Mouse (Mus musculus) hindbrain, embryonic 15.5 days (tissue): ENCODE measurements at regions not wholly inside any gene's neighbourhood (a gene's known extent, or its start where the extent isn't known, plus 50 kb on each side); places are given as distances from the start of the nearest gene placed in this dataset.
A peak's percentile ranks its signal among the peaks of the same experiment; 100 is the strongest.

Experiments
- ATAC-seq: fragments of 200-750 bp; cut with Nextera tagmentation; 2 replicates; pipeline ENCODE4 v1.8.0; 2017; ENCODE audit warnings: low read depth, moderate number of reproducible peaks, moderate TSS enrichment; ENCODE audit not compliant: low FRiP score
- H3K27ac ChIP-seq: fragments of 300-500 bp; sonication (generic); replicated peaks from 2 replicates; pipeline ENCODE4 v1.5.1; 2015; ENCODE audit warnings: mild to moderate bottlenecking, inconsistent platforms
- H3K27me3 ChIP-seq: fragments of 300-500 bp; sonication (generic); 2 replicates; pipeline ENCODE4 v1.6.1; 2015; ENCODE audit warnings: control low read depth, inconsistent platforms
- H3K36me3 ChIP-seq: fragments of 300-500 bp; sonication (generic); 2 replicates; pipeline ENCODE4 v1.6.1; 2015; ENCODE audit warnings: control low read depth, inconsistent platforms
- H3K4me1 ChIP-seq: fragments of 300-500 bp; sonication (generic); replicated peaks from 2 replicates; pipeline ENCODE4 v1.6.1; 2015; ENCODE audit warnings: control low read depth, inconsistent platforms
- H3K4me2 ChIP-seq: fragments of 300-500 bp; sonication (generic); 2 replicates; pipeline ENCODE4 v1.6.1; 2015; ENCODE audit warnings: moderate library complexity, mild to moderate bottlenecking, inconsistent platforms
- H3K4me3 ChIP-seq: fragments of 300-500 bp; sonication (generic); 2 replicates; pipeline ENCODE4 v1.5.1; 2015; ENCODE audit warnings: mild to moderate bottlenecking, inconsistent platforms
- H3K9ac ChIP-seq: fragments of 300-500 bp; sonication (generic); 2 replicates; pipeline ENCODE4 v1.6.1; 2015; ENCODE audit warnings: inconsistent platforms
- H3K9me3 ChIP-seq: fragments of 300-500 bp; sonication (generic); 2 replicates; pipeline ENCODE4 v1.6.1; 2016; ENCODE audit warnings: control low read depth, inconsistent platforms
- WGBS: fragments of 180-500 bp; shearing (Covaris S2); methylation state at CpG from one replicate; pipeline ENCODE4 v1.1.7; 2015; 5-methylcytosine and 5-hydroxymethylcytosine counted together

GRCm38 (mm10) chr12:92073209-92073608, 224.3 kb upstream of the Sel1l start:
- Histone ChIP-seq H3K9me3 (no peaks in the 10 kb centered on the region), H3K27ac (no peak overlapping the region), H3K4me1 (no peaks in the 10 kb centered on the region), H3K4me3 (no peak overlapping the region), H3K36me3 (no peaks in the 10 kb centered on the region), H3K4me2 (no peak overlapping the region), H3K27me3 (no peaks in the 10 kb centered on the region), H3K9ac (no peak overlapping the region)
- WGBS = 84% methylated on average over 10 of the region's 10 CpGs
- no peak for ATAC-seq

GRCm38 (mm10) chr12:92062731-92063130, 213.8 kb upstream of the Sel1l start:
- no peaks in the 10 kb centered on the region for H3K36me3 ChIP-seq
- 87% methylated on average over 4 of the region's 4 CpGs for WGBS
- H3K4me2 ChIP-seq = no peak overlapping the region
- no peak overlapping the region for H3K4me3 ChIP-seq
- H3K27me3 ChIP-seq = no peaks in the 10 kb centered on the region
- H3K9ac ChIP-seq = no peak overlapping the region
- peaks cover 5% of the 10 kb centered on the region; the same call in 1 of the 2 replicates for H3K9me3 ChIP-seq
- H3K27ac ChIP-seq = no peak overlapping the region
- no peak for ATAC-seq
- no peaks in the 10 kb centered on the region for H3K4me1 ChIP-seq

GRCm38 (mm10) chr12:92040481-92040880, 191.5 kb upstream of the Sel1l start:
- no peak for ATAC-seq
- Histone ChIP-seq H3K4me3 (no peak overlapping the region), H3K27ac (no peak overlapping the region), H3K9me3 (no peaks in the 10 kb centered on the region), H3K27me3 (no peaks in the 10 kb centered on the region), H3K9ac (no peak overlapping the region), H3K4me2 (no peak overlapping the region), H3K4me1 (no peaks in the 10 kb centered on the region), H3K36me3 (no peaks in the 10 kb centered on the region)
- WGBS = 88% methylated on average over 1 of the region's 1 CpGs

- H3K4me1 ChIP-seq = no peaks in the 10 kb centered on the region
- no peak for ATAC-seq
- no peak overlapping the region for H3K27ac ChIP-seq
- no peak overlapping the region for H3K9ac ChIP-seq
- no peak overlapping the region for H3K4me3 ChIP-seq
- H3K27me3 ChIP-seq = no peaks in the 10 kb centered on the region
- no peaks in the 10 kb centered on the region for H3K9me3 ChIP-seq
- WGBS = 77% methylated on average over 2 of the region's 2 CpGs
- H3K36me3 ChIP-seq = no peaks in the 10 kb centered on the region
- no peak overlapping the region for H3K4me2 ChIP-seq
Observed at GRCm38 (mm10) chr12:92029192-92029591, 180.2 kb upstream of the Sel1l start.

- Histone ChIP-seq H3K9me3 (no peaks in the 10 kb centered on the region), H3K4me3 (no peak overlapping the region), H3K4me1 (no peaks in the 10 kb centered on the region), H3K27ac (no peak overlapping the region), H3K36me3 (no peaks in the 10 kb centered on the region), H3K4me2 (no peak overlapping the region), H3K9ac (no peak overlapping the region), H3K27me3 (no peaks in the 10 kb centered on the region)
- WGBS = 97% methylated on average over 7 of the region's 7 CpGs
- ATAC-seq = no peak
Observed at GRCm38 (mm10) chr12:92028354-92028753, 179.4 kb upstream of the Sel1l start.

GRCm38 (mm10) chr12:92024461-92025218, 175.7 kb upstream of the Sel1l start:
- no peaks in the 10 kb centered on the region for H3K27me3 ChIP-seq

GRCm38 (mm10) chr12:92019593-92020224, 170.8 kb upstream of the Sel1l start:
- Histone ChIP-seq H3K4me1 (no peaks in the 10 kb centered on the region), H3K27me3 (no peaks in the 10 kb centered on the region), H3K36me3 (no peaks in the 10 kb centered on the region), H3K9ac (no peak overlapping the region), H3K9me3 (no peaks in the 10 kb centered on the region), H3K4me3 (no peak overlapping the region), H3K4me2 (no peak overlapping the region), H3K27ac (no peak overlapping the region)
- ATAC-seq = no peak
- WGBS = 53% methylated on average over 6 of the region's 6 CpGs

More at GRCm38 (mm10) chr12:92024461-92025218, 175.7 kb upstream of the Sel1l start:
- no peak overlapping the region for H3K9ac ChIP-seq
- no peaks in the 10 kb centered on the region for H3K4me1 ChIP-seq
- H3K4me2 ChIP-seq = no peak overlapping the region
- 65% methylated on average over 4 of the region's 4 CpGs for WGBS
- no peaks in the 10 kb centered on the region for H3K9me3 ChIP-seq
- H3K4me3 ChIP-seq = no peak overlapping the region
- H3K27ac ChIP-seq = no peak overlapping the region
- ATAC-seq = no peak
- no peaks in the 10 kb centered on the region for H3K36me3 ChIP-seq

GRCm38 (mm10) chr12:92015373-92015772, 166.4 kb upstream of the Sel1l start:
- Histone ChIP-seq H3K4me1 (no peaks in the 10 kb centered on the region), H3K9ac (no peak overlapping the region), H3K36me3 (no peaks in the 10 kb centered on the region), H3K4me3 (no peak overlapping the region), H3K27ac (no peak overlapping the region), H3K4me2 (no peak overlapping the region), H3K27me3 (peaks cover 5% of the 10 kb centered on the region; the same call in 1 of the 2 replicates), H3K9me3 (no peaks in the 10 kb centered on the region)
- WGBS = 87% methylated on average over 2 of the region's 2 CpGs
- no peak for ATAC-seq

- Histone ChIP-seq H3K4me1 (no peaks in the 10 kb centered on the region), H3K9me3 (no peaks in the 10 kb centered on the region), H3K27ac (no peak overlapping the region), H3K4me3 (no peak overlapping the region), H3K36me3 (no peaks in the 10 kb centered on the region), H3K27me3 (peaks cover 5% of the 10 kb centered on the region; the same call in 1 of the 2 replicates), H3K4me2 (no peak overlapping the region), H3K9ac (no peak overlapping the region)
- ATAC-seq = no peak
- WGBS = 78% methylated on average over 8 of the region's 8 CpGs
Observed at GRCm38 (mm10) chr12:92013979-92014378, 165.0 kb upstream of the Sel1l start.

GRCm38 (mm10) chr12:92013244-92013643, 164.3 kb upstream of the Sel1l start:
- H3K4me3 ChIP-seq = no peak overlapping the region
- ATAC-seq = no peak
- H3K4me2 ChIP-seq = no peak overlapping the region
- H3K27ac ChIP-seq = no peak overlapping the region
- 9% methylated on average over 8 of the region's 8 CpGs for WGBS
- H3K27me3 ChIP-seq = peaks cover 5% of the 10 kb centered on the region; the same call in 1 of the 2 replicates
- H3K36me3 ChIP-seq = no peaks in the 10 kb centered on the region
- H3K9me3 ChIP-seq = no peaks in the 10 kb centered on the region
- no peaks in the 10 kb centered on the region for H3K4me1 ChIP-seq
- no peak overlapping the region for H3K9ac ChIP-seq

GRCm38 (mm10) chr12:92004391-92005094, 155.6 kb upstream of the Sel1l start:
- Histone ChIP-seq H3K36me3 (no peaks in the 10 kb centered on the region), H3K4me1 (0 out of 2 replicates have a peak, but pooled peaks cover 9% of the 10 kb centered on the region), H3K4me3 (no peak overlapping the region), H3K4me2 (peak overlapping the region; percentile 29), H3K9me3 (no peaks in the 10 kb centered on the region), H3K9ac (no peak overlapping the region), H3K27me3 (no peaks in the 10 kb centered on the region), H3K27ac (peak overlapping the region; percentile 53; the same call in 1 of the 2 replicates)
- 40% methylated on average over 12 of the region's 12 CpGs for WGBS
- peak; percentile 61; the same call in 1 of the 2 replicates for ATAC-seq

- Histone ChIP-seq H3K9ac (no peak overlapping the region), H3K36me3 (no peaks in the 10 kb centered on the region), H3K27ac (no peak overlapping the region), H3K27me3 (no peaks in the 10 kb centered on the region), H3K4me1 (no peaks in the 10 kb centered on the region), H3K4me3 (no peak overlapping the region), H3K9me3 (no peaks in the 10 kb centered on the region), H3K4me2 (no peak overlapping the region)
- 67% methylated on average over 2 of the region's 2 CpGs for WGBS
- ATAC-seq = no peak
Observed at GRCm38 (mm10) chr12:91999031-91999430, 150.1 kb upstream of the Sel1l start.
